Mouse (Mus musculus) embryo, embryonic 9.5 days (tissue): ENCODE data around the gene Aoc1.

Experiments
- DNase-seq: peaks from one replicate; pipeline ENCODE4 v3.0.0-alpha.2; 2017; ENCODE audit errors: extremely low spot score

The Aoc1 gene

DNA sequence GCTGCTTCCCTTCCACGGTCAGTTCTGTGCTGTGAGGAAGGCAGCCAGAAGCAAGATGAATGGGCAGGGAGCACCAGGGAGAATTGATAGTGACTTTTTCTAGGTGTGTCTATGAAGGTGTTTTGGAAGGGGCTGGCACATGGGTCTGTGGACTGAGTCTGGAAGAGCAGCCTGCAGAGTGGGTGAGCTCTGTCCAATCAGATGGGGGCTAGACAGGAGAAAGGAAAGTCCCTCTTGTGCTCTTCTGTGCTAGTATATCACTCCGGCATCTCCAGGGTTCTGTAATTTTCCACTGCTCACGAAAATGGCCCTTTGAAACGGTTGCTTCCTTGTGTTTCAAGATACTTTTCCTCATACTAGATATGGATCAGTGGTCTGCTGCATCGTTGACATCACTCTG, at the start of gene Aoc1:
Gene Aoc1, plus strand, starts transcription at position 301 of the 400 bp plus-strand sequence.
- DNase-seq, result no peak

DNA sequence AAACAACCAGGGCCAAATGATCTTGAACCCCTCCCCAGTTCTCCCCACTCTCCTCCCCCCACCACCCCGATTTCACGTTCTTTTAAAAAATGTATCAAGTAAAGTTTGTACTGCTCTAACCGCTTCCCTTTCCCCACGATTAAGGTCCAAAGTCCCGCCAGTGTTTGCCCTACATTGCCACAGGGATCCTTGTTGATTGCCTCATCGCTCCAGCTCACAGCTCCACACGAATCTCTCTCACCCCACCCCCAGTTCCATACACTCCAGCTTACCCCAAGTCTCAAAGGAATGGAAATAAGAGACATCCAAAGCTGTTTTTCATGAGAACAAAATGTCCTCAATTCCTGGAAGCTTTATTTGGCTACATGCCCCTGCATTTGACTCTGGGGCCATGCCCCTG, 47.7 kb upstream of the Aoc1 start:
- no peak for DNase-seq

DNA sequence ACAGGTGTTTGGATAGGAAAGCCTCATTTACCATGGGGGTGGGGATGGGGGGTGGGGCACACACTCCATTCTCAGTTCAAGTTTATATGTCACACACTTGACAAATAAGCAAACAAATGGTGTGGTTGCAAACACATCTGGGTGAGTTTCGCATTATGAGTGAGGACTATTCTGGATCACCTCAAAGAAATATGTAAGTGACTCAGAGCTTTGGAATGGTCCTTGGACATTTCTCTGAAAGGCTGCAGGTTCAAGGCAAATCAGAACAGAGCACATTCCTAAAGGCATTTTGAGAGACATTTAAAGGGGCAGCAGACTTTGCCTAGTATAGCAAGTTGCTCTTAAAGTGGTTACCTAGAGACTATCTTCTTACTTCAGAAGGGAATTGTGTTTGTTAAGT, 43.7 kb upstream of the Aoc1 start:
- no peak for DNase-seq

DNA sequence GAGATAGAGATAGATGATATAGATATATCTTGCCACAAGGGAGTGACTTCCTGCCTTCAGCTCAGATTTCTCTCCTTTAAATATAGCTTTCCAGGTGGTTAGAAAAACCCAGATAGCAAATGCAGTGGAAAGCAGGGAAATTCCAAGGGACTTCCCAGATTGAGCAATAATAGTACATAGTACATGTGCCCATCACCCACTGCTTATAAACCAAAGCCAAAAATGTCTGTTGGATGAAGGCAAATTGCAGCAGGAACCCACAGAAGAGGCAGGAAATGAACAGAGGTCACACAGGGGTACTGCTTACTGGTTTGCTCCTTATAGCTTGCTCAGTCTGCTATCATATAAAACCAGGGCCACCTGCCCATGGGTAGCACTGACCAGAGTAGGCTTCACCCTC, 43.0 kb upstream of the Aoc1 start:
- DNase-seq, result no peak

DNA sequence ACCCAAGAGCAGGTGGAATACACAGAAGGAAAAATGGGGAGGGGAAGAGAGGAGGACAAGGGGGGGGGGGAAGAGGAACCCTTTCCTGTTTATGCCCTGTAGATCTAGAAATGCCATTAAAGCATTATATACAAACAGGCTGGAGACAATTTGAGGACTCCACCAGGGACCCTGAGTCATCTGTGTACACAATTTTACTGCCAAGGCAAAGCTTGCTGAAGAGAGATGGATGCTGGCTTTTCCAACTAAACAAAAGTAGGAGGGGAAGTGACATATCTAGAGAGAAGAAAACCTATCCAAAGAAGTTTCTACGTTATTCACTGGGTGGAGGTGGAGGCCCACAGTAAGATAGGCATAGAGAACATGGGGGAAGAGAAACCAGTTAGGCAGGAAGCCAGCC, 42.5 kb upstream of the Aoc1 start:
- DNase-seq, result no peak

DNA sequence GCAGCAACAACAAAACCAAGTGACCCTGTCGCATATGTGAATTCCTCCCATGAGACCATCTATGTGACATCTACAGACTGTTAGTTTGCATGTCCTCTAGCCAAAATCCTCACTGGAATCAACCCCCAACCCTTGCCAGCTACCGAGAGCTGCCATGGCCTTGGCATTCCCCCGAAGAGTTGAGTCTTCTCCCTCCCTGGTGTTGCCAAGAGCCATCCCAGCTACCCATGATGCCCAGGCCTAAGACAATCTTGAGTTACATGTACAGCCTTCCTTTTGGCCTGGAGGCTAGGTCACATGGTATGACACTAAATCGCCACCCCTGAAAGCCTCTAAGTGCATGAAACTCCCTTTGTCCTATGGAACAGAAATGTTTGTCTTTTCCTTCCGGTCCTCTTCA, 41.6 kb upstream of the Aoc1 start:
- DNase-seq, result no peak

DNA sequence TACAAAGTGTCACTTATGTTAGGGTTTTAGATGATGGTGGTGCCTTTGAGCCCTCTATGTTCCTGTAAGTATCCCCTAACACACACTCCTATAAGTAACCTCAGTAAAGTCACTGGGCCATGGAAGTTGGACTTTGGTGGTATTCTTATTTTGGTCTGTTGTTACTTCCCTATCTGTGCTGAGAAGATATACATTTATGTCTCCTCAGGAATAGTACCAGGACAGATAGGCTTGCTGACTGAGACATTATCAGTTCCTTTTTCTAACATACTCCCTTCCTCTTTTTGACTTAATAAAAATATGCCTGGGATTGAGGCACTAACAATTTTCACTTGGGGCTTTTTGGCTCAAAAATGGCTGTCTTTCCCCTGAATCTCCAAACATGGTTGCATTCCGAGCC, 40.3 kb upstream of the Aoc1 start:
- no peak for DNase-seq

DNA sequence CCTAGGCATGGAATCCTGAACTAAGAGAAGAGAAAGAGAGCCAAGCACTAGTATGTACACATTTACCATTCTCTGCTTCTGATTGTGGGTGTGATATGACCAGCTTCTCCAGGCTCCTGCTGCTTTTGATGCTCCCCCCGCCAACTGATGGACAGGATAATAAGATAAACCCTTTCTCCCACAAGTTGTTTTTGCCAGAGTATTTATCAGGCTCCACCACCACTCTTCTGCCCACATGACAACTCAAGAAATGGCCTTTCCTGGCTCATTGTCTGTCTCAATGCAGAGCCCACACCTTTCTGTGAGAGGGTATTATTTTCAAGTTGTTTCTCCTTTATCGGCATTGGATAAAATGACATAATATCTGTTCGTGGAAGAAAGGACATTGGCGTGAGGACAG, 39.2 kb upstream of the Aoc1 start:
- no peak for DNase-seq

DNA sequence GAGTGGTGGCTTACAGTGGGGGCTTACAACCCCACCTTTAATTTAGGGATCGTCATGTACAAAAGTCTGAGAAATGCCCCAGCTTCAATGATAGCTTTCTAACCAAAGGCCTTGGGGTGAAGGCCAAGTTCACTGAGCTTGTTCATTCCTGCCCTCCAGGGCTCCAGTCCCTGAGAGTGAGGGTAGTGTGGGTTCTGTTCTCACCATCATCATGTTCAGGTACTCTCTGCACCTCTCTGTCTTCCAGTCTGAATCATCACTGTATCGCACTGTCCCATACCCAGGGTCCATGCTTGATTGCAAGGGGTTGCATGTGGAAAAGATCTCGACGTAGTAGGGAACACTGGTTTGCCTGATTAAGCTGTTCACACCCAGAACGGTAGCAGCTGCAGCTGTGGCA, 37.5 kb upstream of the Aoc1 start:
- DNase-seq, result no peak

DNA sequence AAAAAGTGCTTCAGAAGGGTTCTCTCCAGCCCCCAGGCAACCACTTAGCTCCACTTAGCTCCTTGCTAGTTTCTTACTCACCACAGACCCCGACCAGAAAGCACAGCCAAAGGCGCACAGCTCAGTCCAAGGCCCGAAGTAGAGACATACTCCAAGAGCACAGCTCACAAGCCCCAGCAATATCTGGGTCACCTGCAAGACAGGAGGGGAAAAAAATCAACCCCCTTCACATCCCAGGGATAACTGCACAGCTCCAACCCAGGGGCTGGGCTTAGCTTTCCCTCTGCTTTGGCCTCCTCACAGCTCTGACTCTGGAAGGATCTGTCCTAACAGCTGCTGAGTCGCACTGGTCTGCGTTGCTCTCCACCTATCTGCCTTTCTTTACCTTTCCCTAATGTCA, 36.5 kb upstream of the Aoc1 start:
- no peak for DNase-seq

DNA sequence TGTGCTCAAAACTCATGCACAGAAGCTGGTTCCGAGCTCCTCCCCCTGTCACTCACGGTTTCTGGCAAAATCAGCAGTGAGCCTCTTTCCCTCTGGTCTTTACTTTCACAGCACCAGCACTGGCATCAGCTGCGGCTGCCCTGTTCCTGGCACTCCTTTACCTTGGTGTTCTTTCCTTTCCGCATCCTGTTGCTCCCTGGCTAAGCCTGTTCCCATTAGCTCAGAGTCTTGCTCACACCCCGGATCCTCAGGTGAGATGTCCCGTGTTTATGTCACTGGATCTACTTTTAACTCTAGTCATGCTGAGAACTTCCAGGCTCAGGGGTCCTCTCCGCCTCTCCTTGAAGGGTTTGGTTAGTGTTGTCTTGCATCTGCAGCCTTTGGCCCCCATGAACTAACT, 35.2 kb upstream of the Aoc1 start:
- no peak for DNase-seq

DNA sequence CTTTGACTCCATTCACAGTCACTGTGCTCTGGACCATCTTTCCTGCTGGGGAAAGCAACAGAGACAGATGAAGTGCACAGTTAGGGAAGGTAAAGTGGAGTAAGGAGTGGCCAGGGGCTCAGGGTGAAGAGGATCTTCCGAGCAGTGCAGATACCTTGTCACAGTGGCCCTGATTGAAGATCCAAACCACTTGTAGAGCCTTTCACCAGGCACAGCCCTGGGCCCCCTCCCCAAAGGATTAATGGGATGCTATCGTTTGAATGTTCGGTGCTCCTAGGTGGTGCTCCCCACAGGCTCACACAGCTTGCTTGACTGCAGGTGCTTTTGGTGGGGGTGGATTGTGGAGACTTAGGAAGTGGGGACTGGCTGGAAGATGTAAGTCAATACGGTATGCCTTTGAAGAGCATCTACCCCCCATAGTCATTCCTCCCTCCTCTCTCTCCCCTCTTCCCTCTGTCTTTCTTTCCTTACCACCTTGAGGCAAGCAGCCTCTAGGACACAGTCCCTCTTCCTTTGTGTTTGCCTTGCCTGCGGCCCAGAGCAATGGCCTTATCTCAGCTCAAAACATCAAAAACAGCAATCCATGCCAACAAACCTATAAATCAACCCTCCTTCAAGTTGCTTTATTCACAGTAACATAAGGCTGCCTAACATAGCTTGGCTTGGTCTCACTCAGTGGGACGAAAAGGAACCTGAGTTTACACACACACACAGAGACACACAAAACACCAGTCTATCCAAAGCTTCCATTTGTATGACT, 34.2 kb upstream of the Aoc1 start:
- no peak for DNase-seq

DNA sequence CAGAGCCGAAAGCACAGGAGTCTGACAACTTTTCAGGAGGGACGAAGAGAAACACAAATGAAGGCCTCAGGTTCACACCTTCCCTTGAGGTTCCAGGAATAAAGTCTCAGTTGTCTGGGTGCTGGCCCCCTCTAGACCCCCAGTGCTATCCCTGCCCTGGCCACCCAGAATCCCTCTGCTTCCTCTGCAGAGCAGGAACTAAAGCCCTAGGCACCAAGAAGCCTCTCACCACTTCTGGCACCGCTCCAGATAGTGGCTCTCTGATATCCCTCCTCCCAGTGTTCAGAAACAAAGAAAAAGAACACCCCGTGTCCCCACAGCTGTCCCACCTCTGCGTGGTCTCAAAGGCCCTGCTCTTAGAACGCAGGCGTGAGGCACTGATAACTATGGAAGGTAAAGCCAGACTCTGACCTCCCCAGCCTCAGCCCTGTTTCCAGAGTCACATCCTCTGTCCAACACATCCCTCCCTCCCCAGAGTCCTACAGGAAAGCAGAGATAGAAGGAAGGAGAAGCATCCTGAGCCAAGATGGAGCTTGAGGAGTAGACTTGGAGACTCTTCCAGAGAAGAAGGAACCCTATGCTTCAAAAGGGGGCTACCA, 32.2 kb upstream of the Aoc1 start, which contains the start of gene Tmem176a:
Gene Tmem176a, plus strand, starts transcription at position 549 of the 599 bp plus-strand sequence.
- DNase-seq, result peak; percentile 20

DNA sequence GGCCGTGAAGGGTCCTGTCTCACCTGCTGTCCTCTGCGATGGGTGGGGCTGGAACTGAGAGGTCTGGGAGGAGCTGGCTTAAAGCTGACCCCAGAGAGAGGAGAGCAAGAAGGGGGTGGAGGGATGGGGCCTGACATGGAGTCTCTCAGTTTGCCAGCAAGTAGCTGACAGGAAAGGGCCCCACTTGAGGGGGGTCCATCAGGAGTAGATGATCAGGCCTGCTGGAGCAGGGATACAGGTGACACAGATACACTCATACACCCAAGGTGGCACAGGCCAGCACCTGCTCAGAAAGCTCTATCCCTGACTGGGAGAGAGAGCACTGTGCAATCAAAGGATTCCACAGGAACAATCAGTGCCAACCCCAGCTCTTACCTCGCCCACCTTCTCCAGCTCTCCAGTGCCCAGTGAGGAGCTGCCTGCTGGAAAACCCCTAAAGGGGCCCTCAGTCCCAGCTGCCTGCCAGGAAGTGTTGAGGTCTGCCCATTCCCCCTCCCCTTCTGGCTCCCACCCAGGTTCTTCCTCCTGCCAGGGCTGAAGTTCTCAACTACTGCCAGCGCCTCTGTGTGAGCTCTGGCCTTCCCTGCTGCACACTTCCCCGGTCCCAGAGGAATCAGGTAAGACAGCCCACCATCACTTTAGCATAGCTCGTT, 31.6 kb upstream of the Aoc1 start, which contains the start of gene Tmem176b:
Gene Tmem176b, minus strand, starts transcription at position 524 of the 653 bp plus-strand sequence.
- DNase-seq, result peak; percentile 57

DNA sequence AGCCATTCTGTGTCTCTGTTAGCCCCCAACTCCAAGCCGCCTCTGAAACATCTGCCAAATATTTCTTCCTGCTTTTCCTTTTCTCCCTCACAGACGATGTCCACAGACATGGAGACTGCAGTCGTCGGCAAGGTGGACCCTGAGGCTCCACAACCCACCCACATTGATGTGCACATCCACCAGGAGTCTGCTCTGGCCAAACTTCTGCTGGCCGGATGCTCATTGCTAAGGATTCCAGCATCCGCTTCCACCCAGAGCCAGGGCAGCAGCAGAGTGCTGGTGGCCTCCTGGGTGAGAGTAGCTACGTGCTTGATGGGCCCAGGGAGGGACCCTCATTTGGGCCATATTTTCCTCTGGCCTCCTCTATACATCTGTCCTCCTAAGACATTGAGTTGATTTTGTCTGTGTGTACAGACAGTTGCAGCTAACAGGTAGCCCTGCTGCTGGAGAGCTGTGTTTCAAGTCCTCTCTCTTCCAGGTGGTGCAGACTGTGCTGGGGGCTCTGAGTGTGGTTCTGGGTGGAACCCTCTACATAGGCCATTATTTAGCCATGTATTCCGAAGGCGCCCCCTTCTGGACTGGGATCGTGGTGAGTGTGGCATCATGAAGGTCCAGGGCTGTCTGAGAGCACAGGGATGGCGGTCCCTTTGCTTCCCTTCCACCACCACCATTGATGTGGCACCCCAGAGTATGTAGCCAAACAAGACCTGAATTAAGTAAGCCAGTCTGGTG, 30.4 kb upstream of the Aoc1 start:
- no peak for DNase-seq

DNA sequence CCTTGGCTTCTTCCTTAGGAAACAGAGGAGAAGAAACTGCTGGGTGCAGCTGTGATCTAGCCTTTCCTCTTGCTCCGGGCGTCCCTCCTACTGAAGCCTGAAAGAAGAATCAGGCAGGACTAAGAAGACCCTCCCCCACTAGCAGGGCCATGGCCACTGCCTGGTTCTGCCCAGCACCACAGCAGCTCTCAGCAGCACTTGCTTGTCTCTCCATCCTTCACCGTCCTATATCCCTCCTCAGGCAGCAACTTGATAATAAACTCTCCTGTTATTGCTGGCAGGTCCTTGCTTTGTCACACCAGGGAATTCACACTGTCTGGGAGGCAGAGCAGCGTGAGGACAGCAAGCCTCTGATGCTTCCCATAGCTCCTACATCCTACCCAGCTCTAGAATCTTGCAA, 27.6 kb upstream of the Aoc1 start:
- no peak for DNase-seq

DNA sequence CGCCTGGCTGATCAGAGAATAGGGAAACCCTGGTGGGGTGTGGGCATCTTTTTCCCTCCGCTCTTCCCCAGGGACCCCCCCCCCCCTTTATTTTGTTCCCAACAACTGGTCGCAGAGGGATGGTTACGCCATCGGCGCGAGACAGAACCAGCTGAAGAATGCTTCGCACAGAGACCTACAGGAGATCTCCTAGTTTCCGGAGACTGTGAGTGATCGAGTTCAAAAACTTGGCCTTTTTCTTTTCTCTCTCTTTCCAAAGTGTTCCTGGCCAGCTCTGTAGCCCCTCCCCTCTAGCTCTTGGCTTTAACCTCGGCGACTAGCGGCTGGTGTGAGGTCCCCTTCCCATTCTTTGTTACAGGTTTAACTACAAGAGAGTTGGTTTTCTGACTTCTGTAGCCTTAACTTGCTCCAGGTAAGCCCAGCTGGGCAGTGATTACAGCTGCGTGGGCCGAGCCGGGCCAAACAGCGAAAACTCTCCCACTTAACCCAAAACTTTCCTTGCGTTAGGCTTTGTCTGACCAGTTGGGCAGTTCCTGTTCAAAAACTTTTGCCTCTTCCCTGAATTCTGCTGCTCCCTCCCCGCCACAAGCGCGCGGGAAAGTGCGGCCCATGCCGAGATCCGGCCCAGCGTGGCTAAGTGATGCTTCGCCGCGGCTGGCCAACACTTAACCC, 20.7 kb upstream of the Aoc1 start:
- peak; percentile 71 for DNase-seq

DNA sequence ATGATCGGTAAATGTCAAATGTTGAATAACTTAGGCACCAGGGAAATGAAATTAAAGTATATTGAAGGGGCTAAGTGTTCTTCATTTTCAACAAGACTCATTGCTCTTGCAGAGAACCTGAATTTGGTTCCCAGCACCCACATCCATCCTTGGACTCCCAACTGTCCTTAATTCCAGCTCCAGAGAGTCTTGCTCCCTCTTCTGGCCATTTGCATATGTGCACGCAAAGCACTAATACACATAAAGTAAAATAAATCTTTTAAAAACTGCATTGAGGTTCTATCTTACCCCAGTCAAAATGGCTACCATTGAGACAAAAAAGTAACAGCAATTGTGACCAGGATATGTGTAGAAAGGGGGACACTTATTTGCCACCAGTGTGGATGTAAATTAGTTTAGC, 18.5 kb upstream of the Aoc1 start:
- DNase-seq, result no peak

DNA sequence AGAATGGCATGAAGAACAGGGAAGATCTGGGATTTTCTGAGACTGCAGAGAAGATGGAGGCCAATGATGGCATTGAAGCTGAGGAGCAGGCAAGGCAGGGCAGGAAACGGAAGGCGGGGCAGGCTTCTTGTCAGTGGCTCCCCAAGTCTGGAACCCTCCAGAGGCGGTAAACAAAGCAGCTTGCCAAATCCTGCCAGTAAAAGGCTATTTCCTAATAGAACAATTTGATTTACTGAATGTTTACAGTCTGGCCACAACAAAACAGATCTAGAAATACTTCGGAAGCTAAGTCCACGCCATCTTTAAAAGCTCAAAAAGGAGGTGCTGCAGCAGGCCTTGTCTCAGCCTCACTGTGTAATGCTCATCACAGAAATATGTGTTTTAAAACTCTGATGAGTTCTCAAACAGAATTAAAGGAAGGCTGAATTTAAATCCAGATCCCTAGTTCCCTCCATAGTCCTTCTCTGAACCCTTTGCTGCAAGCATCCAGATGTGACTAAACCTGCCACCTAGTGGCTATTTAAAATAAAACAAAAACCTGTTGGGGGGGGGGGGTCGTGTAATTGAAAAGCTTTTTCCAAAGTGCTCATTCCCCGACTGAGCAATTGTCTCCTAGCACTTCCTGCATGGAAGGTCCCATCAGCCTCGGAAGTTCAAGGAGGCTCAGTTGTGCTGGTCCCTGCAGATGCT, 14.9 kb upstream of the Aoc1 start:
- no peak for DNase-seq

DNA sequence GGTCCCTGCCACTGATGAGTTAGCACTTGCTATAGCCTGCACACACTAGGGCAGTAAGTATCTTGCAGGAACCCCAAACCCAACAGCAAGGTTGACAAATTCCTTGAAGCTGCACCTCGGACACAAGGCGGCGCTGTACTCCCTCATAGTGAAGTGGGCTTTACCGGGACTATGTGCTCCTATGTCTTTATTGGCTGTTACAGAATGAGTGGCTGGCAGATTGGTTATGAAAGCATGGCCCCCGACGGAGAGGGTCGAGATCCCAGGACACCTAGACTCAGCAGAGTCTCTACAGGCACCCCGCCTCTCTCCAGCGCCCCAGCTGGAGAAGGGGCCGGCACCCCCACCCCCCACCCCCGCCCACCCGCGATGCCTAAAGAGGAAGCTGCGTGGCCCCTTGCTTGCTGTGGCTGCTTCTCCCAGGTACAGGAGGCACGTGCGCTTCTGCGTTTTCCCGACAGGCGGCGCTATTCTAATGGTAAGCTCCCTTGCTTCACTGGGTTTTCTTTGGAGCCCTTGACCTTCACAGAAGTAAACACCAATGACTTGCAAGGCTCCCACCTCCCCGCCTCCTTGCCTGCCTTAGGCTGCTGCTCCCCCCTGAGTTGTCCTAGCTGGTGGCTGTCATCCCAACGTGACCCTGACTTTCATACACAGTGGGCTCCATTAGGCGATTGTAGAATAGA, 12.4 kb upstream of the Aoc1 start:
- peak; percentile 66 for DNase-seq

DNA sequence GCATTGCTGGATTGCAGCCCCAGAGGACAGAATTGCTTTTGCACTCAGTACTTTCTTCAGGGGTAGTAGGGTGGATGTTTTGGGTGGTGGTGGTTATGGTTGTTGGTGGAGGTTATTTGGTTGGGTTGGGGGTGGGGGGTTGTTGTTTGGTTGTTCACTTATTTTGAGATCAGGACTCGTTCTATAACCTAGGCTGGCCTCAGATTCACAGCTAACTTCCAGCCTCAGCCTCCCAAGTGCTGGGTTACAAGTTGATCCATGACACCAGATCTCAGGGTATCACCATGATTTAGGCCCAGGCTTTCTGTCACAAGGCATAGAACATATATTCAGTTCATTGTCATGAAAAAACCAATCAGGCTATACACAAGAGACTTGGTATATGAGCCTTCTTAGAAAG, 11.8 kb upstream of the Aoc1 start:
- no peak for DNase-seq
